Mouse (Mus musculus): ENCODE measurements at regions not wholly inside any gene's neighbourhood (a gene's known extent, or its start where the extent isn't known, plus 50 kb on each side); places are given as distances from the start of the nearest gene placed in this dataset.

GRCm38 (mm10) chr16:73450634-73451245, 960.9 kb downstream of the Robo2 start:
- no peak for ATAC-seq (replicated peaks; ENCODE audit: low FRiP score, poor library complexity, severe bottlenecking)

GRCm38 (mm10) chr16:73449836-73450235, 961.8 kb downstream of the Robo2 start:
- no peak for ATAC-seq (replicated peaks; ENCODE audit: low FRiP score, poor library complexity, severe bottlenecking)

- no peak for ATAC-seq (replicated peaks; ENCODE audit: low FRiP score, poor library complexity, severe bottlenecking)
These were observed 975.9 kb downstream of the Robo2 start for GRCm38 (mm10) chr16:73435726-73436125.

- ATAC-seq (replicated peaks; ENCODE audit: low FRiP score, poor library complexity, severe bottlenecking): no peak
These were observed 986.8 kb downstream of the Robo2 start for GRCm38 (mm10) chr16:73424851-73425250.

GRCm38 (mm10) chr16:73424311-73424710, 987.3 kb downstream of the Robo2 start:
- ATAC-seq (replicated peaks; ENCODE audit: low FRiP score, poor library complexity, severe bottlenecking): no peak

- ATAC-seq (replicated peaks; ENCODE audit: low FRiP score, poor library complexity, severe bottlenecking): no peak
These were observed 1007.1 kb downstream of the Robo2 start for GRCm38 (mm10) chr16:73404509-73404908.

GRCm38 (mm10) chr16:73404099-73404498, 1007.5 kb downstream of the Robo2 start:
- ATAC-seq (replicated peaks; ENCODE audit: low FRiP score, poor library complexity, severe bottlenecking): no peak

- no peak for ATAC-seq (replicated peaks; ENCODE audit: low FRiP score, poor library complexity, severe bottlenecking)
These were observed 1032.6 kb downstream of the Robo2 start for GRCm38 (mm10) chr16:73379056-73379455.

GRCm38 (mm10) chr16:73374608-73375165, 1036.9 kb downstream of the Robo2 start:
- no peak for ATAC-seq (replicated peaks; ENCODE audit: low FRiP score, poor library complexity, severe bottlenecking)

GRCm38 (mm10) chr16:73368607-73369233, 1042.9 kb downstream of the Robo2 start:
- no peak for ATAC-seq (replicated peaks; ENCODE audit: low FRiP score, poor library complexity, severe bottlenecking)

GRCm38 (mm10) chr16:73367926-73368325, 1043.7 kb downstream of the Robo2 start:
- no peak for ATAC-seq (replicated peaks; ENCODE audit: low FRiP score, poor library complexity, severe bottlenecking)

- no peak for ATAC-seq (replicated peaks; ENCODE audit: low FRiP score, poor library complexity, severe bottlenecking)
These were observed 1044.3 kb downstream of the Robo2 start for GRCm38 (mm10) chr16:73367226-73367840.

GRCm38 (mm10) chr16:73350698-73351097, 1042.6 kb downstream of the Robo1 start:
- no peak for ATAC-seq (replicated peaks; ENCODE audit: low FRiP score, poor library complexity, severe bottlenecking)

- no peak for ATAC-seq (replicated peaks; ENCODE audit: low FRiP score, poor library complexity, severe bottlenecking)
These were observed 1035.8 kb downstream of the Robo1 start for GRCm38 (mm10) chr16:73343941-73344340.

- ATAC-seq (replicated peaks; ENCODE audit: low FRiP score, poor library complexity, severe bottlenecking): no peak
These were observed 1035.4 kb downstream of the Robo1 start for GRCm38 (mm10) chr16:73343531-73343930.

GRCm38 (mm10) chr16:73317644-73318043, 1009.5 kb downstream of the Robo1 start:
- ATAC-seq (replicated peaks; ENCODE audit: low FRiP score, poor library complexity, severe bottlenecking): no peak

- ATAC-seq (replicated peaks; ENCODE audit: low FRiP score, poor library complexity, severe bottlenecking): no peak
These were observed 1002.0 kb downstream of the Robo1 start for GRCm38 (mm10) chr16:73310096-73310495.

- ATAC-seq (replicated peaks; ENCODE audit: low FRiP score, poor library complexity, severe bottlenecking): no peak
These were observed 971.8 kb downstream of the Robo1 start for GRCm38 (mm10) chr16:73279951-73280350.

GRCm38 (mm10) chr16:73259691-73260090, 951.6 kb downstream of the Robo1 start:
- no peak for ATAC-seq (replicated peaks; ENCODE audit: low FRiP score, poor library complexity, severe bottlenecking)

- ATAC-seq (replicated peaks; ENCODE audit: low FRiP score, poor library complexity, severe bottlenecking): no peak
These were observed 951.2 kb downstream of the Robo1 start for GRCm38 (mm10) chr16:73259283-73259682.

GRCm38 (mm10) chr16:73245073-73245590, 937.0 kb downstream of the Robo1 start:
- ATAC-seq (replicated peaks; ENCODE audit: low FRiP score, poor library complexity, severe bottlenecking): no peak
